14 mouse cellular contexts compared by ENCODE assay signal in genomic region chr2:31468857-31469256, GRCm38 (mm10).
"Had no signal": no experiment of that assay in that cellular context is flagged by ENCODE, and none has a peak within 500 bp of the region (broad histone marks: within the 10 kb centered on the region; RNA-seq: fewer than 3 reads in every experiment).

No protein-coding gene starts in this region.

- H3K9me3 ChIP-seq: midbrain, embryonic 10.5 days; midbrain, embryonic 12.5 days; neural tube, embryonic 13.5 days; neural tube, embryonic 15.5 days had no signal

- H3K9ac ChIP-seq: lung, embryonic 14.5 days had no signal

- H3K27ac ChIP-seq: midbrain, embryonic 10.5 days; midbrain, embryonic 12.5 days; neural tube, embryonic 13.5 days; neural tube, embryonic 15.5 days had no signal

- H3K36me3 ChIP-seq: midbrain, embryonic 10.5 days; midbrain, embryonic 12.5 days; neural tube, embryonic 13.5 days; neural tube, embryonic 15.5 days had no signal

- DNase-seq: lung, embryonic 14.5 days; lung, postnatal 10 days; midbrain, embryonic 14.5 days; retina, postnatal 1 day; right cerebral cortex, adult 18-20 months; right cerebral cortex, postnatal 25 days; spleen, adult 18-20 months; thymus, adult 18-20 months; thymus, postnatal 14 days; thymus, postnatal 36 days had no signal
